Mouse (Mus musculus): ENCODE measurements around the gene Usp25. TPM values are rescaled to one million over a fixed set of nuclear protein-coding genes. Genes with fewer than 3 reads are reported as not detected.

Usp25 gene
- polyA plus RNA-seq, 1 experiment: 7.5 TPM

- Histone ChIP-seq H3K79me2 (ENCODE audit: control insufficient read depth, insufficient read depth) (no peaks in the 10 kb centered on the region), H3K4me2 (ENCODE audit: low read depth) (no peak overlapping the region), H3K27me3 (ENCODE audit: control insufficient read depth, insufficient read depth, insufficient read length) (no peaks in the 10 kb centered on the region), H3ac (ENCODE audit: control insufficient read depth, insufficient read length) (no peak overlapping the region), H3K36me3 (ENCODE audit: control insufficient read depth, insufficient read depth) (peaks cover 9% of the 10 kb centered on the region), H3K4me3 (no peak overlapping the region)
- TF ChIP-seq USF1 (IDR thresholded peaks at IDR 0.05; ENCODE audit: low read depth): no peak
- no peak for TF ChIP-seq MYOD1 (IDR thresholded peaks at IDR 0.05; ENCODE audit: control insufficient read depth in 1 of 3, insufficient read length in 2 of 3, low read depth in 2 of 3)
- TF ChIP-seq POLR2AphosphoS2 (IDR thresholded peaks at IDR 0.05; ENCODE audit: insufficient read length, low read depth): no peak
- no peak for TF ChIP-seq E2F4 (IDR thresholded peaks at IDR 0.05; ENCODE audit: insufficient read depth)
- TF ChIP-seq REST (IDR thresholded peaks at IDR 0.05; ENCODE audit: insufficient read depth, insufficient read length): no peak
- no peak for TF ChIP-seq MYOG (IDR thresholded peaks at IDR 0.05; ENCODE audit: control insufficient read depth in 1 of 3, insufficient read depth in 1 of 3, insufficient read length in 2 of 3, low read depth in 2 of 3)
- no peak for TF ChIP-seq TCF12 (IDR thresholded peaks at IDR 0.05; ENCODE audit: insufficient read depth, poor library complexity, severe bottlenecking)
- TF ChIP-seq POLR2A (IDR thresholded peaks at IDR 0.05; ENCODE audit: insufficient read length, low read depth): no peak
- no peak for TF ChIP-seq TCF3 (IDR thresholded peaks at IDR 0.05; ENCODE audit: insufficient read length, low read depth)
- no peak for TF ChIP-seq MAX (IDR thresholded peaks at IDR 0.05; ENCODE audit: low read depth)
- TF ChIP-seq CEBPB (IDR thresholded peaks at IDR 0.05; ENCODE audit: insufficient read depth, poor library complexity, severe bottlenecking): no peak
- no peak for TF ChIP-seq SRF (IDR thresholded peaks at IDR 0.05; ENCODE audit: control insufficient read depth, insufficient read length, low read depth)
Measured at GRCm38 (mm10) chr16:77103637-77104264, 90.2 kb downstream of the Usp25 start.

GRCm38 (mm10) chr16:77111268-77111667, 97.8 kb downstream of the Usp25 start:
- Histone ChIP-seq H3K4me3 (no peak overlapping the region), H3K27me3 (ENCODE audit: control insufficient read depth, insufficient read depth, insufficient read length) (no peaks in the 10 kb centered on the region), H3K4me2 (ENCODE audit: low read depth) (no peak overlapping the region), H3ac (ENCODE audit: control insufficient read depth, insufficient read length) (no peak overlapping the region), H3K79me2 (ENCODE audit: control insufficient read depth, insufficient read depth) (no peaks in the 10 kb centered on the region), H3K36me3 (ENCODE audit: control insufficient read depth, insufficient read depth) (peaks cover 16% of the 10 kb centered on the region)
- TF ChIP-seq MAX (IDR thresholded peaks at IDR 0.05; ENCODE audit: low read depth): no peak
- TF ChIP-seq POLR2AphosphoS2 (IDR thresholded peaks at IDR 0.05; ENCODE audit: insufficient read length, low read depth): no peak
- TF ChIP-seq MYOD1 (IDR thresholded peaks at IDR 0.05; ENCODE audit: control insufficient read depth in 1 of 3, insufficient read length in 2 of 3, low read depth in 2 of 3): no peak
- TF ChIP-seq SRF (IDR thresholded peaks at IDR 0.05; ENCODE audit: control insufficient read depth, insufficient read length, low read depth): no peak
- no peak for TF ChIP-seq USF1 (IDR thresholded peaks at IDR 0.05; ENCODE audit: low read depth)
- no peak for TF ChIP-seq TCF3 (IDR thresholded peaks at IDR 0.05; ENCODE audit: insufficient read length, low read depth)

GRCm38 (mm10) chr16:77125908-77126307, 112.4 kb downstream of the Usp25 start:
- H3ac ChIP-seq (ENCODE audit: control insufficient read depth, insufficient read length): no peak overlapping the region
- H3K4me2 ChIP-seq (ENCODE audit: low read depth): no peak overlapping the region
- H3K36me3 ChIP-seq (ENCODE audit: control insufficient read depth, insufficient read depth): no peaks in the 10 kb centered on the region
- TF ChIP-seq USF1 (IDR thresholded peaks at IDR 0.05; ENCODE audit: low read depth): no peak
- no peak for TF ChIP-seq MAX (IDR thresholded peaks at IDR 0.05; ENCODE audit: low read depth)
- no peak for TF ChIP-seq TCF12 (IDR thresholded peaks at IDR 0.05; ENCODE audit: insufficient read depth, poor library complexity, severe bottlenecking)
- TF ChIP-seq POLR2A (IDR thresholded peaks at IDR 0.05; ENCODE audit: insufficient read length, low read depth): no peak
- no peak for TF ChIP-seq SRF (IDR thresholded peaks at IDR 0.05; ENCODE audit: control insufficient read depth, insufficient read length, low read depth)
- no peak for TF ChIP-seq MYOG (IDR thresholded peaks at IDR 0.05; ENCODE audit: control insufficient read depth in 1 of 3, insufficient read depth in 1 of 3, insufficient read length in 2 of 3, low read depth in 2 of 3)
- TF ChIP-seq E2F4 (IDR thresholded peaks at IDR 0.05; ENCODE audit: insufficient read depth): no peak
- TF ChIP-seq TCF3 (IDR thresholded peaks at IDR 0.05; ENCODE audit: insufficient read length, low read depth): no peak
- TF ChIP-seq CEBPB (IDR thresholded peaks at IDR 0.05; ENCODE audit: insufficient read depth, poor library complexity, severe bottlenecking): no peak
- TF ChIP-seq POLR2AphosphoS2 (IDR thresholded peaks at IDR 0.05; ENCODE audit: insufficient read length, low read depth): no peak
- TF ChIP-seq MYOD1 (IDR thresholded peaks at IDR 0.05; ENCODE audit: control insufficient read depth in 1 of 3, insufficient read length in 2 of 3, low read depth in 2 of 3): no peak
- TF ChIP-seq REST (IDR thresholded peaks at IDR 0.05; ENCODE audit: insufficient read depth, insufficient read length): no peak
- H3K27me3 ChIP-seq (ENCODE audit: control insufficient read depth, insufficient read depth, insufficient read length): no peaks in the 10 kb centered on the region
- no peaks in the 10 kb centered on the region for H3K79me2 ChIP-seq (ENCODE audit: control insufficient read depth, insufficient read depth)
- no peak overlapping the region for H3K4me3 ChIP-seq

- Histone ChIP-seq H3K27me3 (ENCODE audit: control insufficient read depth, insufficient read depth, insufficient read length) (no peaks in the 10 kb centered on the region), H3ac (ENCODE audit: control insufficient read depth, insufficient read length) (no peak overlapping the region), H3K4me3 (no peak overlapping the region), H3K36me3 (ENCODE audit: control insufficient read depth, insufficient read depth) (no peaks in the 10 kb centered on the region), H3K79me2 (ENCODE audit: control insufficient read depth, insufficient read depth) (no peaks in the 10 kb centered on the region), H3K4me2 (ENCODE audit: low read depth) (no peak overlapping the region)
- TF ChIP-seq TCF12 (IDR thresholded peaks at IDR 0.05; ENCODE audit: insufficient read depth, poor library complexity, severe bottlenecking) (no peak), USF1 (IDR thresholded peaks at IDR 0.05; ENCODE audit: low read depth) (no peak), POLR2A (IDR thresholded peaks at IDR 0.05; ENCODE audit: insufficient read length, low read depth) (no peak), TCF3 (IDR thresholded peaks at IDR 0.05; ENCODE audit: insufficient read length, low read depth) (no peak), MYOG (IDR thresholded peaks at IDR 0.05; ENCODE audit: control insufficient read depth in 1 of 3, insufficient read depth in 1 of 3, insufficient read length in 2 of 3, low read depth in 2 of 3) (no peak), E2F4 (IDR thresholded peaks at IDR 0.05; ENCODE audit: insufficient read depth) (no peak), MYOD1 (IDR thresholded peaks at IDR 0.05; ENCODE audit: control insufficient read depth in 1 of 3, insufficient read length in 2 of 3, low read depth in 2 of 3) (no peak), MAX (IDR thresholded peaks at IDR 0.05; ENCODE audit: low read depth) (no peak), POLR2AphosphoS2 (IDR thresholded peaks at IDR 0.05; ENCODE audit: insufficient read length, low read depth) (no peak), REST (IDR thresholded peaks at IDR 0.05; ENCODE audit: insufficient read depth, insufficient read length) (no peak)
Measured at GRCm38 (mm10) chr16:77128683-77129082, 115.2 kb downstream of the Usp25 start.
